Mouse (Mus musculus) kidney, adult 2 months (tissue): ENCODE results near the gene Rpgrip1l.

Experiments
- CTCF ChIP-seq: fragments of 200-500 bp; conservative IDR thresholded peaks from 2 replicates; pipeline ENCODE4 v1.5.1; 2011; ENCODE audit warnings: low read depth, mild to moderate bottlenecking, control low read depth, low read length, moderate library complexity, mixed read lengths; ENCODE audit not compliant: insufficient read depth, insufficient read length
- POLR2A ChIP-seq: fragments of 200-500 bp; IDR thresholded peaks from one replicate; pipeline ENCODE4 v1.6.1; 2011; ENCODE audit warnings: low read depth, low read length, control low read depth

DNA sequence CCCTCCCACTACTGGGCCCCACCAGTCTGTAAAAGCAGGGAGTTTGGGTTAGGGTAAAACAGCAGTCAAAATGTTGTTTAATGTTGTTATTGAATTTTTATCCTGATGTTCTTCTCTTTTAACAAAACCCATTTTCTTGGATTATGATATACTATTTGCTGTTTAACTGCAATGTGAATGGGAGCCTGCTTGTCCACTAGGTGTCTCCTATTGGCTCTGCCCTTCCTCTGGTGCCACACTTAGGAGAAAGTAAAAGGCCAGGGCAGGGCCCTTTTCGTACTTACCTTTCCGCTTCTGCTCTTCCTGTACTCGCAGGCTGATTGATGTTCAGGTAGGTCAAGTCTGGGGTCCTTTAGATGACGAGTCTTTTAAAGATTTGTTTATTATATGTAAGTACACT lies 40.8 kb upstream of the Rpgrip1l start:
- TF ChIP-seq POLR2A = no peak
- TF ChIP-seq CTCF = peak; percentile 31; the same call in 1 of the 2 replicates
